Mouse (Mus musculus) adipocyte (in vitro differentiated cells): ENCODE data around the gene Zfp641.

Experiments used
- DNase-seq: peaks from one replicate; pipeline ENCODE4 v3.0.0-alpha.2; 2016; ENCODE audit warnings: low spot score

Zfp641 gene

GRCm38 (mm10) chr15:98295628-98296551, at the start of gene Zfp641:
Gene Zfp641 (minus strand): TSS chr15:98296161.
- no peak for DNase-seq

GRCm38 (mm10) chr15:98340887-98341286, 44.9 kb upstream of the Zfp641 start, which contains the start of gene Olfr284:
Gene Olfr284 (minus strand): TSS chr15:98340987.
- no peak for DNase-seq

- no peak for DNase-seq
Measured at GRCm38 (mm10) chr15:98317177-98317724, 21.3 kb upstream of the Zfp641 start, which contains the start of gene Olfr285. Gene Olfr285 (minus strand): TSS chr15:98317353.

GRCm38 (mm10) chr15:98315703-98316102, 19.7 kb upstream of the Zfp641 start:
- no peak for DNase-seq

GRCm38 (mm10) chr15:98293651-98294050, 2.3 kb downstream of the Zfp641 start:
- DNase-seq, result no peak

- no peak for DNase-seq
Measured at GRCm38 (mm10) chr15:98288566-98288965, 7.4 kb downstream of the Zfp641 start.

GRCm38 (mm10) chr15:98286418-98286817, 9.5 kb downstream of the Zfp641 start:
- no peak for DNase-seq

- no peak for DNase-seq
Measured at GRCm38 (mm10) chr15:98257776-98258175, 38.2 kb downstream of the Zfp641 start.

- DNase-seq, result no peak
Measured at GRCm38 (mm10) chr15:98257193-98257592, 38.8 kb downstream of the Zfp641 start, which contains the start of gene H1fnt. Gene H1fnt (minus strand): TSS chr15:98257293.

GRCm38 (mm10) chr15:98256271-98256670, 39.7 kb downstream of the Zfp641 start:
- no peak for DNase-seq
